Mouse (Mus musculus) hindbrain, embryonic 14.5 days (tissue): ENCODE results near the gene Mical3. TPM values are rescaled to one million over a fixed set of nuclear protein-coding genes. Genes with fewer than 3 reads are reported as not detected.
"Not testable (repeated sequence)": the region's sequence is repeated elsewhere in the genome, so short reads cannot be mapped to it uniquely, and the experiment has no call there.

Source experiments
- ATAC-seq: fragments of 200-750 bp; cut with Nextera tagmentation; 2 replicates; pipeline ENCODE4 v1.8.0; 2017; ENCODE audit warnings: moderate number of reproducible peaks, mild to moderate bottlenecking, moderate TSS enrichment, moderate library complexity; ENCODE audit not compliant: low FRiP score
- DNase-seq: peaks from one replicate; pipeline ENCODE4 v3.0.0-alpha.2; 2015; ENCODE audit warnings: low spot score
- H3K27ac ChIP-seq: fragments of 300-500 bp; sonication (generic); 2 replicates; pipeline ENCODE4 v1.5.1; 2014; ENCODE audit warnings: mild to moderate bottlenecking, moderate library complexity
- H3K27me3 ChIP-seq: fragments of 300-500 bp; sonication (generic); 2 replicates; pipeline ENCODE4 v1.6.1; 2014; ENCODE audit warnings: mild to moderate bottlenecking, low read length, mixed read lengths; ENCODE audit not compliant: control insufficient read depth, insufficient read depth
- H3K36me3 ChIP-seq: fragments of 300-500 bp; sonication (generic); replicated peaks from 2 replicates; pipeline ENCODE4 v1.6.1; 2014; ENCODE audit not compliant: control insufficient read depth, insufficient read depth
- H3K4me1 ChIP-seq: fragments of 300-500 bp; sonication (generic); replicated peaks from 2 replicates; pipeline ENCODE4 v1.6.1; 2014; ENCODE audit warnings: antibody characterized with exemption, low read length, mixed read lengths; ENCODE audit not compliant: control insufficient read depth, insufficient read depth
- H3K4me2 ChIP-seq: fragments of 300-500 bp; sonication (generic); replicated peaks from 2 replicates; pipeline ENCODE4 v1.6.1; 2014; ENCODE audit warnings: mild to moderate bottlenecking, moderate library complexity
- H3K4me3 ChIP-seq: fragments of 300-500 bp; sonication (generic); replicated peaks from 2 replicates; pipeline ENCODE4 v1.5.1; 2014; ENCODE audit warnings: mild to moderate bottlenecking, low read length
- H3K9ac ChIP-seq: fragments of 300-500 bp; sonication (generic); 2 replicates; pipeline ENCODE4 v1.6.1; 2014
- H3K9me3 ChIP-seq: fragments of 300-500 bp; sonication (generic); 2 replicates; pipeline ENCODE4 v1.6.1; 2016; ENCODE audit warnings: low read length; ENCODE audit not compliant: control insufficient read depth
- WGBS: fragments of 180-500 bp; shearing (Covaris S2); extraction: QIAGEN DNeasy Blood & Tissue Kit; methylation state at CpG from one replicate; pipeline ENCODE4 v1.1.7; 2014; 5-methylcytosine and 5-hydroxymethylcytosine counted together
- polyA plus RNA-seq: library from polyadenylated mRNA; unstranded; fragments of >200 nt; fragmentation: Nextera tagmentation; extraction: Ambion mirVana; gene quantifications from 2 replicates; pipeline ENCODE4 v1.2.1, GENCODE M21; 2014

The Mical3 gene
- polyA plus RNA-seq, 1 experiment from 2014 or later: 49.4 TPM

DNA sequence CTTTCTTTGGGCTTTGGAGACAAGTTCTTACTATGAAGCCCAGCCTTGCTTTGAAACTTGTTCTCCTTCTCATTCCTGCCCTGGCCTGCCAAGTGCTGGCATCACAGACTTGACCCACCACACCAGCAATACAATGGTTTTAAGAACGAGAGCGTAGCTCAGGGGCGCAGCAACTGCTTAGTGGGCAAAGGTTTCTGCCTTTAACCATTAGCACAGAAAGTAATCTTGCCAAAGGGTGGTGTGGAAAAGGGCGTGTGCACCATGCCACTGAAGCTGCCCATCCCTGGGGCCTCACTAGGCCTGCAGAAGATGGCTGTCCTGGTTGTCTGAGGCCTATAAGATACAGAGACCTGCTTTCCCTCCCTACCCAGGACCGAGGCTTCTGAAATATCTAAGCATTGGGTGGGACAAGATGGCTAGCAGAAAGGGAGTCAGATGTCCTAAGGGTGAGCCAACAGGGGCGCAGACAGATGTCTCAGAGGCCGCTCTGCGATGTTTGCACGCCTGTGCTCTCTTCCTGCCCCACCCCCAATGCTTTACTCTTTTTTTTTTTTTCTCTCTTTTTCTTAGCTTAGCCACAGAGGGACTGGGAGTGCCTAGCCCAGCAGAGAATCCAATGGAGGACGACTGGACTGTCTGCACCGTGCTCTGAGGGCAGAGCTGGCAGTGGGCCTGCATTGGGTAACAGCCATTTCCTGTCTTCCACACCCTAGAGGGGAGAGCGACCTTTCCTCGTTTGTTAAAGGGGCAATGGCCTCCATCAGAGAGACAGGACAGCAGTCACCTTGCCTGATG, 219.4 kb downstream of the Mical3 start:
- no peak overlapping the region for H3K4me3 ChIP-seq
- no peaks in the 10 kb centered on the region for H3K36me3 ChIP-seq
- ATAC-seq: no peak
- H3K9ac ChIP-seq: no peak overlapping the region
- DNase-seq: no peak
- 82% methylated on average over 13 of the region's 13 CpGs for WGBS
- H3K9me3 ChIP-seq: no peaks in the 10 kb centered on the region
- no peak overlapping the region for H3K27ac ChIP-seq
- no peak overlapping the region for H3K4me2 ChIP-seq
- no peaks in the 10 kb centered on the region for H3K27me3 ChIP-seq
- peaks cover 10% of the 10 kb centered on the region for H3K4me1 ChIP-seq

- Histone ChIP-seq H3K4me3 (no peak overlapping the region), H3K36me3 (no peaks in the 10 kb centered on the region), H3K9ac (no peak overlapping the region), H3K9me3 (no peaks in the 10 kb centered on the region), H3K4me1 (no peaks in the 10 kb centered on the region), H3K27ac (no peak overlapping the region), H3K4me2 (no peak overlapping the region), H3K27me3 (no peaks in the 10 kb centered on the region)
- DNase-seq (no peak), ATAC-seq (no peak)
- 84% methylated on average over 3 of the region's 3 CpGs for WGBS
Observed at GRCm38 (mm10) chr6:120909501-120909900, 221.3 kb downstream of the Mical3 start.

DNA sequence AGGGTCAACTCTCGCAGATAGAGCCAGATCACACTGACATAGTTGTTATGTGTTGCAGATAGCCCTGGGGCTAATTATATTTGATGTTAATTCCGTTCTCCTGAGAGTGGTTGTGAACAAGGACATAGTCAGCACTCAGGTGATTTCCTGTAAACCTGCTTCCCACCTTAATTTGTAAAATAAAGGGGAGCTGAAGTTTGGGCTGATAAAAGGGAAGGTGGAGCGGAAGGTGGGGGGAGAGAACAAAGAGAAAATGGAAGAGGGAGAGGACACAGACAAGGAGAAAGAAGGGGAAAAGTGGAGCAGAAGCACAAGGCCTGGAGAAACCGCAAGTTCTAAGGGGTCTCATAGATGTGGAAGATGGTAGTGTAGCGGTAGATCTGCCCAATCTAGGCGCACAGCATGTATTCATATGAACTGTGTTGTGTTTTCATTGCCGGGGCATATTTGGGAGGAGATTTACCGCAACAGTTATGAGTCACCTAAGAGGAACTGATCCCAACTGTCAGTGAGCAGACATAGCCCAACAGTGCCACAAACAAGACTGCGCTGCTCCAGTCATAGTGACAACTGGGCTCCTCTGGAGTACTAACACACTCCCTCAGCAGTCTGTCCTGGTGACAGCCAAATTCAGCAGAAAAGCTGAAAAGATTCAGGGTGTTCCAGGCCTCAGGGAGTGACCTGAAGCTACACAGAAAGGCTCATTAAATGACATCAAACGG, 222.8 kb downstream of the Mical3 start:
- not testable (repeated sequence) for H3K9me3 ChIP-seq, H3K27ac ChIP-seq, H3K27me3 ChIP-seq, H3K36me3 ChIP-seq, ATAC-seq, H3K4me3 ChIP-seq, DNase-seq, H3K9ac ChIP-seq, H3K4me2 ChIP-seq, H3K4me1 ChIP-seq
- 88% methylated on average over 9 of the region's 10 CpGs for WGBS

- no peak for DNase-seq
- no peak for ATAC-seq
Observed at GRCm38 (mm10) chr6:120906521-120906920, 224.3 kb downstream of the Mical3 start.

GRCm38 (mm10) chr6:120905111-120905510, 225.7 kb downstream of the Mical3 start:
- WGBS: 77% methylated on average over 5 of the region's 5 CpGs
- ATAC-seq (no peak), DNase-seq (no peak)
- Histone ChIP-seq H3K9me3 (no peaks in the 10 kb centered on the region), H3K4me2 (no peak overlapping the region), H3K9ac (no peak overlapping the region), H3K36me3 (no peaks in the 10 kb centered on the region), H3K27me3 (no peaks in the 10 kb centered on the region), H3K27ac (no peak overlapping the region), H3K4me1 (no peaks in the 10 kb centered on the region), H3K4me3 (no peak overlapping the region)

More at GRCm38 (mm10) chr6:120906521-120906920, 224.3 kb downstream of the Mical3 start:
- no peak overlapping the region for H3K4me2 ChIP-seq
- H3K4me3 ChIP-seq: no peak overlapping the region
- H3K27me3 ChIP-seq: no peaks in the 10 kb centered on the region
- WGBS: 92% methylated on average over 6 of the region's 6 CpGs
- no peaks in the 10 kb centered on the region for H3K4me1 ChIP-seq
- H3K9ac ChIP-seq: no peak overlapping the region
- no peaks in the 10 kb centered on the region for H3K36me3 ChIP-seq
- H3K27ac ChIP-seq: no peak overlapping the region
- no peaks in the 10 kb centered on the region for H3K9me3 ChIP-seq

- H3K4me3 ChIP-seq: no peak overlapping the region
- H3K36me3 ChIP-seq: no peaks in the 10 kb centered on the region
- no peak for ATAC-seq
- no peak overlapping the region for H3K4me2 ChIP-seq
- WGBS: 92% methylated on average over 11 of the region's 11 CpGs
- no peaks in the 10 kb centered on the region for H3K9me3 ChIP-seq
- no peak overlapping the region for H3K27ac ChIP-seq
- H3K4me1 ChIP-seq: no peaks in the 10 kb centered on the region
- no peak overlapping the region for H3K9ac ChIP-seq
- no peak for DNase-seq
- H3K27me3 ChIP-seq: no peaks in the 10 kb centered on the region
Observed at GRCm38 (mm10) chr6:120903961-120904360, 226.8 kb downstream of the Mical3 start.

- Histone ChIP-seq H3K27ac (no peak overlapping the region), H3K9ac (no peak overlapping the region), H3K36me3 (no peaks in the 10 kb centered on the region), H3K4me1 (no peaks in the 10 kb centered on the region), H3K27me3 (no peaks in the 10 kb centered on the region), H3K4me2 (no peak overlapping the region), H3K9me3 (no peaks in the 10 kb centered on the region), H3K4me3 (no peak overlapping the region)
- ATAC-seq (no peak), DNase-seq (no peak)
- 64% methylated on average over 5 of the region's 5 CpGs for WGBS
Observed at GRCm38 (mm10) chr6:120903450-120903912, 227.3 kb downstream of the Mical3 start.

GRCm38 (mm10) chr6:120901776-120902645, 228.8 kb downstream of the Mical3 start:
- no peaks in the 10 kb centered on the region for H3K27me3 ChIP-seq
- H3K27ac ChIP-seq: no peak overlapping the region
- no peaks in the 10 kb centered on the region for H3K36me3 ChIP-seq
- H3K4me1 ChIP-seq: no peaks in the 10 kb centered on the region
- DNase-seq: no peak
- H3K4me3 ChIP-seq: no peak overlapping the region
- no peaks in the 10 kb centered on the region for H3K9me3 ChIP-seq
- ATAC-seq: no peak
- WGBS: 92% methylated on average over 14 of the region's 14 CpGs
- no peak overlapping the region for H3K9ac ChIP-seq
- H3K4me2 ChIP-seq: no peak overlapping the region
